Mouse (Mus musculus): ENCODE data around the gene Lmntd1. TPM values are rescaled to one million over a fixed set of nuclear protein-coding genes. Genes with fewer than 3 reads are reported as not detected.

Lmntd1 gene
- polyA plus RNA-seq, 1 experiment: not detected

- H3K27me3 ChIP-seq (replicated peaks): peaks cover 1% of the 10 kb centered on the region
- TF ChIP-seq FLI1 (IDR thresholded peaks at IDR 0.05; ENCODE audit: low read length) (no peak), GATA1 (IDR thresholded peaks at IDR 0.05; ENCODE audit: borderline replicate concordance, low read length) (no peak)
- no peaks in the 10 kb centered on the region for H3K36me3 ChIP-seq (replicated peaks; ENCODE audit: low read length)
- peaks cover 6% of the 10 kb centered on the region; the same call in 1 of the 2 replicates for H3K9me3 ChIP-seq
- no peaks in the 10 kb centered on the region for H3K4me1 ChIP-seq
- H3K4me3 ChIP-seq (replicated peaks): no peak overlapping the region
Measured at GRCm38 (mm10) chr6:145567832-145568231, 46.3 kb downstream of the Lmntd1 start.

GRCm38 (mm10) chr6:145567296-145567695 is 46.8 kb downstream of the Lmntd1 start:
- H3K36me3 ChIP-seq (replicated peaks; ENCODE audit: low read length): no peaks in the 10 kb centered on the region
- TF ChIP-seq GATA1 (IDR thresholded peaks at IDR 0.05; ENCODE audit: borderline replicate concordance, low read length): no peak
- no peak for TF ChIP-seq FLI1 (IDR thresholded peaks at IDR 0.05; ENCODE audit: low read length)
- H3K9me3 ChIP-seq: peaks cover 6% of the 10 kb centered on the region; the same call in 1 of the 2 replicates
- no peaks in the 10 kb centered on the region for H3K4me1 ChIP-seq
- no peak overlapping the region for H3K4me3 ChIP-seq (replicated peaks)
- peaks cover 1% of the 10 kb centered on the region for H3K27me3 ChIP-seq (replicated peaks)

- no peak for TF ChIP-seq FLI1 (IDR thresholded peaks at IDR 0.05; ENCODE audit: low read length)
- Histone ChIP-seq H3K36me3 (replicated peaks; ENCODE audit: low read length) (no peaks in the 10 kb centered on the region), H3K4me1 (no peaks in the 10 kb centered on the region), H3K9me3 (peaks cover 6% of the 10 kb centered on the region; the same call in 1 of the 2 replicates), H3K4me3 (replicated peaks) (no peak overlapping the region), H3K27me3 (replicated peaks) (peaks cover 3% of the 10 kb centered on the region)
Measured at GRCm38 (mm10) chr6:145565663-145566062, 48.5 kb downstream of the Lmntd1 start.

GRCm38 (mm10) chr6:145564671-145565070 is 49.4 kb downstream of the Lmntd1 start:
- H3K4me3 ChIP-seq (replicated peaks): no peak overlapping the region
- H3K36me3 ChIP-seq (replicated peaks; ENCODE audit: low read length): no peaks in the 10 kb centered on the region
- peaks cover 6% of the 10 kb centered on the region; the same call in 1 of the 2 replicates for H3K9me3 ChIP-seq
- TF ChIP-seq FLI1 (IDR thresholded peaks at IDR 0.05; ENCODE audit: low read length) (no peak), GATA1 (IDR thresholded peaks at IDR 0.05; ENCODE audit: borderline replicate concordance, low read length) (no peak)
- peaks cover 3% of the 10 kb centered on the region for H3K27me3 ChIP-seq (replicated peaks)
- H3K4me1 ChIP-seq: no peaks in the 10 kb centered on the region

GRCm38 (mm10) chr6:145557059-145557992 is 56.8 kb downstream of the Lmntd1 start:
- H3K36me3 ChIP-seq (replicated peaks; ENCODE audit: low read length): no peaks in the 10 kb centered on the region
- H3K9me3 ChIP-seq: peaks cover 17% of the 10 kb centered on the region; the same call in 1 of the 2 replicates
- H3K27me3 ChIP-seq (replicated peaks): peaks cover 5% of the 10 kb centered on the region
- no peak for TF ChIP-seq GATA1 (IDR thresholded peaks at IDR 0.05; ENCODE audit: borderline replicate concordance, low read length)
- TF ChIP-seq FLI1 (IDR thresholded peaks at IDR 0.05; ENCODE audit: low read length): no peak
- H3K4me3 ChIP-seq (replicated peaks): no peak overlapping the region
- peaks cover 12% of the 10 kb centered on the region for H3K4me1 ChIP-seq

- Histone ChIP-seq H3K9me3 (peaks cover 12% of the 10 kb centered on the region; the same call in 1 of the 2 replicates), H3K36me3 (replicated peaks; ENCODE audit: low read length) (no peaks in the 10 kb centered on the region), H3K4me1 (peaks cover 12% of the 10 kb centered on the region), H3K27me3 (replicated peaks) (no peaks in the 10 kb centered on the region), H3K4me3 (replicated peaks) (peak overlapping the region; percentile 46)
- no peak for TF ChIP-seq FLI1 (IDR thresholded peaks at IDR 0.05; ENCODE audit: low read length)
- TF ChIP-seq GATA1 (IDR thresholded peaks at IDR 0.05; ENCODE audit: borderline replicate concordance, low read length): no peak
Measured at GRCm38 (mm10) chr6:145553226-145553625, 60.9 kb downstream of the Lmntd1 start.

GRCm38 (mm10) chr6:145552817-145553216 is 61.3 kb downstream of the Lmntd1 start:
- H3K4me1 ChIP-seq: peaks cover 12% of the 10 kb centered on the region
- peaks cover 12% of the 10 kb centered on the region for H3K9me3 ChIP-seq
- H3K27me3 ChIP-seq (replicated peaks): no peaks in the 10 kb centered on the region
- no peak overlapping the region for H3K4me3 ChIP-seq (replicated peaks)
- H3K36me3 ChIP-seq (replicated peaks; ENCODE audit: low read length): no peaks in the 10 kb centered on the region
- no peak for TF ChIP-seq GATA1 (IDR thresholded peaks at IDR 0.05; ENCODE audit: borderline replicate concordance, low read length)
- TF ChIP-seq FLI1 (IDR thresholded peaks at IDR 0.05; ENCODE audit: low read length): no peak

- Histone ChIP-seq H3K9me3 (peaks cover 18% of the 10 kb centered on the region), H3K27me3 (replicated peaks) (no peaks in the 10 kb centered on the region), H3K4me3 (replicated peaks) (no peak overlapping the region), H3K36me3 (replicated peaks; ENCODE audit: low read length) (no peaks in the 10 kb centered on the region), H3K4me1 (peaks cover 9% of the 10 kb centered on the region)
- TF ChIP-seq FLI1 (IDR thresholded peaks at IDR 0.05; ENCODE audit: low read length) (no peak), GATA1 (IDR thresholded peaks at IDR 0.05; ENCODE audit: borderline replicate concordance, low read length) (no peak)
Measured at GRCm38 (mm10) chr6:145550993-145551392, 63.1 kb downstream of the Lmntd1 start.

- H3K4me1 ChIP-seq: peaks cover 3% of the 10 kb centered on the region; the same call in 1 of the 2 replicates
- no peak overlapping the region for H3K4me3 ChIP-seq (replicated peaks)
- H3K9me3 ChIP-seq: peaks cover 41% of the 10 kb centered on the region
- no peaks in the 10 kb centered on the region for H3K36me3 ChIP-seq (replicated peaks; ENCODE audit: low read length)
- H3K27me3 ChIP-seq (replicated peaks): no peaks in the 10 kb centered on the region
- TF ChIP-seq FLI1 (IDR thresholded peaks at IDR 0.05; ENCODE audit: low read length): no peak
- no peak for TF ChIP-seq GATA1 (IDR thresholded peaks at IDR 0.05; ENCODE audit: borderline replicate concordance, low read length)
Measured at GRCm38 (mm10) chr6:145545927-145546641, 68.0 kb downstream of the Lmntd1 start.
